Mouse (Mus musculus): Measurements from ENCODE around the gene Ttc41.

GRCm38 (mm10) chr10:86796073-86796741 is 90.6 kb downstream of the Ttc41 start:
- TF ChIP-seq CTCF (IDR thresholded peaks at IDR 0.05; ENCODE audit: extremely low read depth, insufficient read length, insufficient replicate concordance, low read depth, low read length): no peak
- TF ChIP-seq POLR2A (IDR thresholded peaks at IDR 0.05; ENCODE audit: low read depth, low read length): no peak

Data from small intestine, adult 2 months (tissue).